Mouse (Mus musculus) liver, embryonic 14.5 days (tissue): ENCODE data around the gene Smtn. TPM values are rescaled to one million over a fixed set of nuclear protein-coding genes. Genes with fewer than 3 reads are reported as not detected.

Experiments used
- ATAC-seq: fragments of 200-750 bp; cut with Nextera tagmentation; 2 replicates; pipeline ENCODE4 v1.8.0; 2017; ENCODE audit warnings: moderate number of reproducible peaks, mild to moderate bottlenecking, moderate library complexity; ENCODE audit not compliant: insufficient read depth
- DNase-seq, 3 experiments: peaks; one replicate each; pipeline ENCODE4 v3.0.0-alpha.2; 2012 to 2013; ENCODE audit warnings: low read depth in 3 of 3, low spot score in 3 of 3
- H3K27ac ChIP-seq: fragments of 300-500 bp; sonication (generic); 2 replicates; pipeline ENCODE4 v1.5.1; 2014; ENCODE audit warnings: moderate library complexity, mild to moderate bottlenecking, control low read depth, inconsistent platforms
- H3K27me3 ChIP-seq: fragments of 300-500 bp; sonication (generic); 2 replicates; pipeline ENCODE4 v1.6.1; 2014; ENCODE audit warnings: mild to moderate bottlenecking, low read length, moderate library complexity; ENCODE audit not compliant: control insufficient read depth, insufficient read depth
- H3K36me3 ChIP-seq: fragments of 300-500 bp; sonication (generic); replicated peaks from 2 replicates; pipeline ENCODE4 v1.6.1; 2014; ENCODE audit warnings: low read depth; ENCODE audit not compliant: control insufficient read depth, insufficient read depth
- H3K4me1 ChIP-seq, 2 experiments: fragments of 200-500 bp in 1 of 2; fragments of 300-500 bp in 1 of 2; sonication (generic) in 1 of 2; replicated peaks; 2 replicates each; pipeline ENCODE4 v1.6.1; 2012 to 2014; ENCODE audit warnings: antibody characterized with exemption in 1 of 2, inconsistent platforms in 1 of 2, low read length in 1 of 2; ENCODE audit not compliant: control insufficient read depth in 2 of 2, insufficient read depth in 2 of 2
- H3K4me2 ChIP-seq: fragments of 300-500 bp; sonication (generic); 2 replicates; pipeline ENCODE4 v1.6.1; 2014; ENCODE audit warnings: low read depth, mild to moderate bottlenecking, control low read depth, moderate library complexity
- H3K4me3 ChIP-seq, 2 experiments: fragments of 200-500 bp in 1 of 2; fragments of 300-500 bp in 1 of 2; sonication (generic) in 1 of 2; 2 replicates each; pipeline ENCODE4 v1.5.1; 2012 to 2014; ENCODE audit warnings: low read depth in 2 of 2, low read length in 2 of 2, mild to moderate bottlenecking in 2 of 2, control low read depth in 1 of 2, inconsistent platforms in 1 of 2, moderate library complexity in 1 of 2; ENCODE audit not compliant: insufficient read depth in 1 of 2
- H3K9ac ChIP-seq: fragments of 300-500 bp; sonication (generic); replicated peaks from 2 replicates; pipeline ENCODE4 v1.6.1; 2014; ENCODE audit warnings: mild to moderate bottlenecking, control low read depth, moderate library complexity
- H3K9me3 ChIP-seq: fragments of 300-500 bp; sonication (generic); 2 replicates; pipeline ENCODE4 v1.6.1; 2016; ENCODE audit warnings: low read length, mixed read lengths; ENCODE audit not compliant: control insufficient read depth
- CTCF ChIP-seq: IDR thresholded peaks from 2 replicates; pipeline ENCODE4 v1.5.1; 2016; ENCODE audit warnings: antibody characterized with exemption, low read depth, control low read depth
- EP300 ChIP-seq: IDR thresholded peaks from 2 replicates; pipeline ENCODE4 v1.6.1; 2016; ENCODE audit warnings: antibody characterized with exemption, low read depth
- WGBS: fragments of 180-500 bp; shearing (Covaris S2); extraction: QIAGEN DNeasy Blood & Tissue Kit; methylation state at CpG from one replicate; pipeline ENCODE4 v1.1.7; 2014; ENCODE audit not compliant: insufficient replicate concordance; 5-methylcytosine and 5-hydroxymethylcytosine counted together
- polyA plus RNA-seq, 2 experiments: library from polyadenylated mRNA; depleted of rRNA in 1 of 2; stranded (reverse) in 1 of 2; unstranded in 1 of 2; fragments of >200 nt; fragmentation: Nextera tagmentation in 1 of 2; extraction: Ambion mirVana in 1 of 2; gene quantifications; 2 replicates each; pipeline versions ENCODE4 v1.2.1 to v1.2.3; 2012 to 2014

The Smtn gene
- polyA plus RNA-seq, 2 experiments = 4.5 to 7.4 TPM

- Histone ChIP-seq H3K27me3 (no peaks in the 10 kb centered on the region), H3K36me3 (no peaks in the 10 kb centered on the region), H3K9ac (no peak overlapping the region), H3K9me3 (no peaks in the 10 kb centered on the region), H3K4me3 (no peak overlapping the region), H3K4me2 (no peak overlapping the region), H3K4me1 (no peaks in the 10 kb centered on the region), H3K27ac (no peak overlapping the region)
- DNase-seq = no peak
- TF ChIP-seq CTCF (no peak), EP300 (no peak)
- WGBS = 60% methylated on average over 4 of the region's 4 CpGs
- no peak for ATAC-seq
Observed at GRCm38 (mm10) chr11:3525560-3525959, 14.9 kb downstream of the Smtn start.

- H3K9ac ChIP-seq = no peak overlapping the region
- DNase-seq (no peak), ATAC-seq (no peak)
- no peak overlapping the region for H3K27ac ChIP-seq
- no peaks in the 10 kb centered on the region for H3K4me1 ChIP-seq
- no peak for TF ChIP-seq CTCF
- TF ChIP-seq EP300 = no peak
- no peak overlapping the region for H3K4me2 ChIP-seq
- H3K9me3 ChIP-seq = no peaks in the 10 kb centered on the region
- H3K27me3 ChIP-seq = no peaks in the 10 kb centered on the region
- WGBS = 83% methylated on average over 7 of the region's 7 CpGs
- no peak overlapping the region for H3K4me3 ChIP-seq
- no peaks in the 10 kb centered on the region for H3K36me3 ChIP-seq
Observed at GRCm38 (mm10) chr11:3523840-3524582, 16.4 kb downstream of the Smtn start.

- ATAC-seq (no peak), DNase-seq (no peak)
- 76% methylated on average over 17 of the region's 17 CpGs for WGBS
- H3K27ac ChIP-seq = no peak overlapping the region
- H3K9me3 ChIP-seq = no peaks in the 10 kb centered on the region
- no peak overlapping the region for H3K9ac ChIP-seq
- peaks cover 8% of the 10 kb centered on the region for H3K27me3 ChIP-seq
- no peak overlapping the region for H3K4me3 ChIP-seq
- H3K4me2 ChIP-seq = no peak overlapping the region
- H3K4me1 ChIP-seq = no peaks in the 10 kb centered on the region
- H3K36me3 ChIP-seq = no peaks in the 10 kb centered on the region
- no peak for TF ChIP-seq CTCF
- no peak for TF ChIP-seq EP300
Observed at GRCm38 (mm10) chr11:3522285-3523000, 18.0 kb downstream of the Smtn start.

- 74% methylated on average over 23 of the region's 23 CpGs for WGBS
- Histone ChIP-seq H3K27ac (no peak overlapping the region), H3K4me1 (no peaks in the 10 kb centered on the region), H3K9ac (no peak overlapping the region), H3K9me3 (no peaks in the 10 kb centered on the region), H3K4me2 (no peak overlapping the region), H3K4me3 (no peak overlapping the region), H3K27me3 (peaks cover 17% of the 10 kb centered on the region), H3K36me3 (no peaks in the 10 kb centered on the region)
- TF ChIP-seq CTCF = no peak
- TF ChIP-seq EP300 = no peak
- no peak for ATAC-seq
- no peak for DNase-seq
Observed at GRCm38 (mm10) chr11:3521339-3522224, 18.8 kb downstream of the Smtn start.

GRCm38 (mm10) chr11:3520919-3521318 lies 19.5 kb downstream of the Smtn start:
- no peaks in the 10 kb centered on the region for H3K9me3 ChIP-seq
- DNase-seq (no peak), ATAC-seq (no peak)
- no peaks in the 10 kb centered on the region for H3K36me3 ChIP-seq
- H3K4me1 ChIP-seq = no peaks in the 10 kb centered on the region
- TF ChIP-seq EP300 (no peak), CTCF (no peak)
- no peak overlapping the region for H3K4me3 ChIP-seq
- peaks cover 22% of the 10 kb centered on the region for H3K27me3 ChIP-seq
- H3K9ac ChIP-seq = no peak overlapping the region
- no peak overlapping the region for H3K27ac ChIP-seq
- no peak overlapping the region for H3K4me2 ChIP-seq
- WGBS = 79% methylated on average over 14 of the region's 14 CpGs
